Mouse (Mus musculus): ENCODE data around the gene Sh3pxd2a.

DNA sequence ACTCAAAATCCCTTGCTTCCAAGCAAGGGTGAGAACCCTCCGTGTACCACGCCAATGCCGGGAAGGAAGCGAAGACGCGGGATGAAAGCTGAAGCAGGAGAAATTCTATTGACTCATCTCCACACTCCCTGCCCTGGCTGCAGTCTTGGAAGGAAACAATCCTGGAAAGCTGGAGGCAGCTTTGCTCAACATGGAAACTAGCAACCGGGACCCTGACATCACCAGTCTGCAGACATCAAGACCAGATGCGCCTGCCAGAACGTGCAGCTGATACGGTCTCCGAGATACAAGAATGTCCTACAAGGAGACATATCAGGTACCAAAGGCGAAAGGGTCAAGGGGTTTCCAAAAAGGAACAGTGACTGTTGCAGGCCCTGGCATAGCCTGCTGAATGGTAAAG is 154.4 kb downstream of the Sh3pxd2a start:
- no peak for TF ChIP-seq CTCF (IDR thresholded peaks at IDR 0.05; ENCODE audit: extremely low read depth, insufficient read depth, low read length)
- no peak for TF ChIP-seq POLR2A (IDR thresholded peaks at IDR 0.05; ENCODE audit: extremely low read depth, insufficient read depth, low read length)

All from cortical plate, adult 2 months (tissue).